Mouse (Mus musculus): ENCODE data around the gene Fyttd1. TPM values are rescaled to one million over a fixed set of nuclear protein-coding genes. Genes with fewer than 3 reads are reported as not detected.
"Not testable (repeated sequence)": the region's sequence is repeated elsewhere in the genome, so short reads cannot be mapped to it uniquely, and the experiment has no call there.

Fyttd1 gene
- total RNA-seq, 2 experiments from 2014 or later: 110 to 118 TPM

- DNase-seq (ENCODE audit: low spot score in 2 of 2): not testable (repeated sequence)
These were observed 62.4 kb downstream of the Fyttd1 start for GRCm38 (mm10) chr16:32939716-32940115.

DNA sequence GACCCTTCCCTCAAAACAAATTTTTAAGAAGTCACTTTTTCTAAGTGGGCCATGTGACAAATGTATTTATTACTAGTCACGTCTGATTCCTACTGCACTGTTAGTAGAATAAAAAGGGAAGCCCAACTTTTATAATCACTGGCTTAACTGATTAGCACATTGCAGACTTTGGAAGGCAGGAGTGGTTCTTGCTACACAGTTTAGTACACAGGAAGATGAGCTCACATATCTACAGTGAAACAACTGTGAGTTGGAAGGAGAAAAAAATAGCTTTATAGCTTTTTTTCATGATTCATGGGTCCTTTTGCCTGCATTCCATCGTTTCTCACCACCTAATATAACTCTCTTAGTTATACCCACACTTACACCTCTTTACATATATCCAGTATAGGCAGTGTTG is 63.9 kb downstream of the Fyttd1 start:
- not testable (repeated sequence) for DNase-seq (ENCODE audit: low spot score in 2 of 2)

DNA sequence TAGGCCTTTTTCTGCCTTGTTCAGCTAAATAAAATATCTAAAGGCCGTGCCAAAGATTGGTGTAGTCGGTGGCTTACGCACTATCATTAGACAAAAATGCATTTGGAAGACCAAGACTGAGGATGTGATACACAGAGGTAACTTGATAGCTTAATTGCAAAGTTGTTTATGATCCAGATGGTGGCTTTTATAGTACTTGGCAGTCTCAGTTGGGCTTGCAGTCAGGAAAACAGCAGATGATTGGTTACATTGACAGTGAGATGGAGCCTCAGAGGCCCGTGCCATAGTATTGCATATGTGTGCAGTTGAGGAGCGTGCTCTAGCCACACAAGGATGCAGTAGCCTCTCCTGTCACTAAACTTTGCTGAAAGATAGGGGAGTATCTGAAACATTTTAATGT is 65.4 kb downstream of the Fyttd1 start:
- no peak for DNase-seq (ENCODE audit: low spot score in 2 of 2)

GRCm38 (mm10) chr16:32945379-32945778 is 68.1 kb downstream of the Fyttd1 start:
- no peak for DNase-seq (ENCODE audit: low spot score in 2 of 2)

- DNase-seq (ENCODE audit: low spot score in 2 of 2): no peak
These were observed 70.7 kb downstream of the Fyttd1 start for GRCm38 (mm10) chr16:32948016-32948415.

- no peak for DNase-seq (ENCODE audit: low spot score in 2 of 2)
These were observed 71.4 kb downstream of the Fyttd1 start for GRCm38 (mm10) chr16:32948656-32949055.

GRCm38 (mm10) chr16:32949281-32949680 is 72.0 kb downstream of the Fyttd1 start:
- DNase-seq (ENCODE audit: low spot score in 2 of 2): no peak

DNA sequence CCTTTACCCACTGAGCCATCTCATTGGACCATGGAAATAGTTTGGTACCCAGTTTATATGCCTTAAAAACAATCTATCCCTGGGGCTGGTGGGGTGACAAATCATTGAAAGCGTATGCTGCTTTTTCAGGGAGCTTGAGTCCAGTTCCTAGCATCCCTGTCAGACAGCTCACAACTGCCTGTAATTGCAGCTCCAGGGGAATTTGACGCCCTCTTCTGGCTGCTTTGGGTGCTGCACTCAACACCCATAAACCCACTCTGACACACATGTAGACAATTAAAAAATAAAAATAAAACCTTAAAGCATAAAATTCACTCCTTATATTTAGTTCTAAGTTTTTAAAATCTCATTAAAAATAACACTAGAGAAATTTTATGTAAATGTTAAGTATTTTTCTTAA is 73.8 kb downstream of the Fyttd1 start:
- DNase-seq (ENCODE audit: low spot score in 2 of 2): no peak

- DNase-seq (ENCODE audit: low spot score in 2 of 2): no peak
These were observed 76.5 kb downstream of the Fyttd1 start for GRCm38 (mm10) chr16:32953806-32954205.

- DNase-seq (ENCODE audit: low spot score in 2 of 2): no peak
These were observed 77.0 kb downstream of the Fyttd1 start for GRCm38 (mm10) chr16:32954304-32954703.

GRCm38 (mm10) chr16:32956889-32957288 is 79.6 kb downstream of the Fyttd1 start:
- DNase-seq (ENCODE audit: low spot score in 2 of 2): no peak

Other genes with a start within 250 kb of the Fyttd1 start
- gene Tnk2, start 233.6 kb upstream of the Fyttd1 start, total RNA-seq (2021): 100 to 1,000 TPM; 245 to 253 TPM
- not detected for gene Muc4, start 141.6 kb upstream of the Fyttd1 start, total RNA-seq (2021)
- gene Muc20, start 80.1 kb upstream of the Fyttd1 start, total RNA-seq (2021): not detected
- gene Smbd1, start 67.0 kb upstream of the Fyttd1 start, total RNA-seq (2021): not detected
- 10 to 100 TPM; 70.2 to 71.9 TPM for gene Rubcn, start 266 bp downstream of the Fyttd1 start, total RNA-seq (2021)
- 10 to 100 TPM; 36.3 to 40.1 TPM for gene Lrch3, start 36.6 kb downstream of the Fyttd1 start, total RNA-seq (2021)
- gene Iqcg, start 178.7 kb downstream of the Fyttd1 start, total RNA-seq (2021): 1 to 10 TPM; 4.7 to 4.8 TPM
- 100 to 1,000 TPM; 333 to 346 TPM for gene Rpl35a, start 179.0 kb downstream of the Fyttd1 start, total RNA-seq (2021)
- 10 to 100 TPM in 1 of 2 experiments, 1 to 10 TPM in 1; 8.8 to 10.4 TPM for gene Lmln, start 185.0 kb downstream of the Fyttd1 start, total RNA-seq (2021)